Mouse (Mus musculus) right cerebral cortex, postnatal 14 days (tissue): Measurements from ENCODE around the gene Strn4.

Experiments
- DNase-seq: peaks from one replicate; pipeline ENCODE4 v3.0.0; 2022

The Strn4 gene

GRCm38 (mm10) chr7:16879796-16880547, 64.3 kb downstream of the Strn4 start:
- DNase-seq, result no peak

DNA sequence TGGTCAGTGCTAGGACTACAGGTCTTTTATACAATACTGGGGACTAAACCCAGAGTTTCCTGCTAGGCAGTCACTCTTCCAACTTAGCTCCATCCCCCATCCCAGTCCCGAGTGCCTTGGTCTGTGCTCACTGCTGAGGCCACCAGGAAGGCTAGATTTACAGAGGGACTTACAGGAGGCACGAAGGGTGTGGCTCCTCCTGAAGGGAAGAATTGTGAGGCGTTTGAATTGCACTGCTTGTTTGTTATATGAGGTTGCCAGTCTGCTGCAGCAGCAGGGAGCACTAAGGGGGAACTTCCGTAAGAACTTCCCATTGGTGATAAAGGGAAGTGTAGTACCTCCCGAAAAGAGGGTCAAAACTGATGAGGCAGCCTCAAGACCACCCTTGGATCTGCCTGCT, 64.9 kb downstream of the Strn4 start:
- no peak for DNase-seq

DNA sequence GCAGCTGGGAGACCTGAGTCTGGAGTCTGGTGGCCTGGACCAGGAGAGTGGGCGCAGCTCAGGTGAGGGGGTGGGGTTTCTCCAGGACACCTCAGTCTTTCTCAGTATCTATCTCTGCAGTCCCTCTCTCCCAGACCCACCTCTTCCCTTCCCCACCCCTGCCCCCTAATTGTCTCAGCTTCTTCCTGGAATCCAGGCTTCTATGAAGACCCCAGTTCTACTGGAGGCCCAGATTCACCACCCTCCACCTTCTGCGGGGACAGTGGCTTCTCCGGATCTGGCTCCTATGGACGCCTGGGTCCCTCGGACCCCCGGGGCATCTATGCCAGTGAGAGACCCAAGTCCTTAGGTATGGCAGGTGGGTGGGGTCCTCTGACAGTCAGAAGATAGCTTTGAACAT, 67.5 kb downstream of the Strn4 start:
- no peak for DNase-seq

GRCm38 (mm10) chr7:16884334-16884733, 68.6 kb downstream of the Strn4 start:
- no peak for DNase-seq

GRCm38 (mm10) chr7:16885271-16885776, 69.6 kb downstream of the Strn4 start:
- DNase-seq, result no peak

GRCm38 (mm10) chr7:16885905-16886304, 70.2 kb downstream of the Strn4 start:
- DNase-seq, result no peak
